Mouse (Mus musculus) heart, embryonic 11.5 days (tissue): Measurements from ENCODE around the gene Gsto1. TPM values are rescaled to one million over a fixed set of nuclear protein-coding genes. Genes with fewer than 3 reads are reported as not detected.

ENCODE experiments used
- ATAC-seq: fragments of 200-750 bp; cut with Nextera tagmentation; replicated peaks from 2 replicates; pipeline ENCODE4 v1.8.0; 2017; ENCODE audit warnings: moderate library complexity; ENCODE audit not compliant: insufficient number of reproducible peaks, low FRiP score, low TSS enrichment
- H3K27ac ChIP-seq: fragments of 300-500 bp; sonication (generic); 2 replicates; pipeline ENCODE4 v1.5.1; 2014; ENCODE audit warnings: mild to moderate bottlenecking, low read depth, low read length
- H3K27me3 ChIP-seq: fragments of 300-500 bp; sonication (generic); 2 replicates; pipeline ENCODE4 v1.6.1; 2014; ENCODE audit warnings: mild to moderate bottlenecking, low read length, mixed read lengths; ENCODE audit not compliant: control insufficient read depth, insufficient read depth
- H3K36me3 ChIP-seq: fragments of 300-500 bp; sonication (generic); 2 replicates; pipeline ENCODE4 v1.6.1; 2014; ENCODE audit warnings: mild to moderate bottlenecking, low read length, moderate library complexity, mixed read lengths; ENCODE audit not compliant: control insufficient read depth, insufficient read depth
- H3K4me1 ChIP-seq: fragments of 300-500 bp; sonication (generic); 2 replicates; pipeline ENCODE4 v1.6.1; 2014; ENCODE audit warnings: low read length; ENCODE audit not compliant: control insufficient read depth, insufficient read depth
- H3K4me2 ChIP-seq: fragments of 300-500 bp; sonication (generic); 2 replicates; pipeline ENCODE4 v1.6.1; 2014; ENCODE audit warnings: mild to moderate bottlenecking, moderate library complexity
- H3K4me3 ChIP-seq: fragments of 300-500 bp; sonication (generic); 2 replicates; pipeline ENCODE4 v1.5.1; 2014; ENCODE audit warnings: low read depth, low read length
- H3K9ac ChIP-seq: fragments of 300-500 bp; sonication (generic); 2 replicates; pipeline ENCODE4 v1.6.1; 2014; ENCODE audit warnings: mild to moderate bottlenecking, low read depth, low read length, moderate library complexity
- H3K9me3 ChIP-seq: fragments of 300-500 bp; sonication (generic); replicated peaks from 2 replicates; pipeline ENCODE4 v1.6.1; 2016; ENCODE audit warnings: low read length; ENCODE audit not compliant: control insufficient read depth
- WGBS: fragments of 180-500 bp; shearing (Covaris S2); extraction: QIAGEN DNeasy Blood & Tissue Kit; methylation state at CpG from one replicate; pipeline ENCODE4 v1.1.7; 2014; ENCODE audit not compliant: insufficient replicate concordance; 5-methylcytosine and 5-hydroxymethylcytosine counted together
- polyA plus RNA-seq: library from polyadenylated mRNA; unstranded; fragments of >200 nt; fragmentation: Nextera tagmentation; extraction: Ambion mirVana; gene quantifications from 2 replicates; pipeline ENCODE4 v1.2.1, GENCODE M21; 2014

Gsto1 gene
- polyA plus RNA-seq, 1 experiment from 2014 or later, result 84.0 TPM

DNA sequence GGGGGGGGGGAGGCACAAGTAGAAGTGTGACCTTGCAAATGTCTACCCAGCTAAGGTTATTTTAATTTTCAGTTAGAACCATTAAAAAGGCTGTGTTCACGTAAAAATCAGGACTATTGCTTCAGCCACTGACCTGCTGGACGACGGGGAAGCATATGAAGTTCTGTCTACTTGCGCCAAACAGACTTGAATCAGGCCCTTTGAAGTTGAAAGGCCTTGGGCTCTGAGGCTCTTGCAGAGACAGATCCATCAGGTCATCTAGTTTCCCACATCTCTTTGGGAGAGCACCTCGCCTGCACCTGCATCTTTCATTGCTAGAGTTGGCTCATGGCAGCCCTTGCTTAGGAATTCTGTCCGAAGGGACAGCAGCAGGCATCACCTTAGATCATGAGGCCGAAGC, 58.6 kb downstream of the Gsto1 start:
- whole genome bisulfite sequencing, result 89% methylated on average over 7 of the region's 7 CpGs
- no peaks in the 10 kb centered on the region for H3K9me3 ChIP-seq
- no peak overlapping the region for H3K4me2 ChIP-seq
- no peaks in the 10 kb centered on the region for H3K27me3 ChIP-seq
- peaks cover 39% of the 10 kb centered on the region for H3K4me1 ChIP-seq
- no peak overlapping the region for H3K9ac ChIP-seq
- ATAC-seq, result no peak
- no peak overlapping the region for H3K4me3 ChIP-seq
- no peak overlapping the region for H3K27ac ChIP-seq
- H3K36me3 ChIP-seq, result no peaks in the 10 kb centered on the region; the same call in 1 of the 2 replicates

DNA sequence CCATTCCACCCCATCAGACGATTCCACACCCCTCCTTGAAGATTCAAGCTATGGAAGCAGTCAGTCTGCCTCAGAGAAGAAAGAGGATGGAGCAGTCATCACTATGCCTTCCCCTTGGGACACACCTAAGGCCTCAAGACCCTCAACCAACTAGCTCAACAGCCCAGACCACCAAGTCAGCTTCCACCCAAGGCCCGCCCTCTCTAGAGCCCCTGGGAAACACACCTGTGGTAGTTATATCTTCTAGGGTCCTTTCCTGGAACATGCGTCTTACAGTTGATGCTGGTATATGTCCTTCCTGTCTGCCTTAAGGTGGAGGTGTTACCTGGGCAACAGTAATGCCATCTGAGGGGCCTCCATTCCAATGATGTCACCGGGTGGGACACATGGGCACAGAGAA, 59.4 kb downstream of the Gsto1 start:
- peaks cover 31% of the 10 kb centered on the region for H3K4me1 ChIP-seq
- H3K9ac ChIP-seq, result no peak overlapping the region
- no peaks in the 10 kb centered on the region; the same call in 1 of the 2 replicates for H3K36me3 ChIP-seq
- ATAC-seq, result no peak
- no peak overlapping the region for H3K4me2 ChIP-seq
- H3K4me3 ChIP-seq, result no peak overlapping the region
- WGBS, result 88% methylated on average over 4 of the region's 4 CpGs
- H3K9me3 ChIP-seq, result no peaks in the 10 kb centered on the region
- no peak overlapping the region for H3K27ac ChIP-seq
- H3K27me3 ChIP-seq, result no peaks in the 10 kb centered on the region

Other genes with a start within 250 kb of the Gsto1 start
- 0.41 and 0.44 TPM in 2 replicates for gene Col17a1, start 162.9 kb upstream of the Gsto1 start, polyA plus RNA-seq
- 258 and 274 TPM in 2 replicates for gene Sfr1, start 123.3 kb upstream of the Gsto1 start, polyA plus RNA-seq
- gene Gsto2, start 10.6 kb downstream of the Gsto1 start, polyA plus RNA-seq, result 0.82 and 1.3 TPM in 2 replicates
- gene Cfap43, start 64.3 kb downstream of the Gsto1 start, polyA plus RNA-seq, result 0.08 TPM in 1 of 2 replicates, not detected in the other
- gene Itprip, start 64.3 kb downstream of the Gsto1 start, polyA plus RNA-seq, result 13.2 and 16.9 TPM in 2 replicates
- gene Cfap58, start 82.7 kb downstream of the Gsto1 start, polyA plus RNA-seq, result 0.16 and 0.18 TPM in 2 replicates